Mouse (Mus musculus) ES-E14 (cell line): Measurements from ENCODE around the gene Olfr1417.

Experiments
- CHD2 ChIP-seq: IDR thresholded peaks from 2 replicates; pipeline ENCODE4 v1.6.1; 2014; ENCODE audit warnings: mild to moderate bottlenecking, low read depth, low read length, inconsistent platforms
- HCFC1 ChIP-seq: IDR thresholded peaks from 2 replicates; pipeline ENCODE4 v1.6.1; 2012; ENCODE audit warnings: low read length, inconsistent platforms, borderline replicate concordance; ENCODE audit not compliant: insufficient read depth
- MAFK ChIP-seq: IDR thresholded peaks from 2 replicates; pipeline ENCODE4 v1.6.1; 2014; ENCODE audit warnings: mild to moderate bottlenecking, low read depth, low read length, inconsistent platforms; ENCODE audit not compliant: insufficient read depth
- ZC3H11A ChIP-seq: IDR thresholded peaks from 2 replicates; pipeline ENCODE4 v1.6.1; 2012; ENCODE audit warnings: low read depth, mild to moderate bottlenecking, inconsistent platforms, low read length, borderline replicate concordance
- ZNF384 ChIP-seq: IDR thresholded peaks from 2 replicates; pipeline ENCODE4 v1.6.1; 2012; ENCODE audit warnings: low read depth, low read length, inconsistent platforms

DNA sequence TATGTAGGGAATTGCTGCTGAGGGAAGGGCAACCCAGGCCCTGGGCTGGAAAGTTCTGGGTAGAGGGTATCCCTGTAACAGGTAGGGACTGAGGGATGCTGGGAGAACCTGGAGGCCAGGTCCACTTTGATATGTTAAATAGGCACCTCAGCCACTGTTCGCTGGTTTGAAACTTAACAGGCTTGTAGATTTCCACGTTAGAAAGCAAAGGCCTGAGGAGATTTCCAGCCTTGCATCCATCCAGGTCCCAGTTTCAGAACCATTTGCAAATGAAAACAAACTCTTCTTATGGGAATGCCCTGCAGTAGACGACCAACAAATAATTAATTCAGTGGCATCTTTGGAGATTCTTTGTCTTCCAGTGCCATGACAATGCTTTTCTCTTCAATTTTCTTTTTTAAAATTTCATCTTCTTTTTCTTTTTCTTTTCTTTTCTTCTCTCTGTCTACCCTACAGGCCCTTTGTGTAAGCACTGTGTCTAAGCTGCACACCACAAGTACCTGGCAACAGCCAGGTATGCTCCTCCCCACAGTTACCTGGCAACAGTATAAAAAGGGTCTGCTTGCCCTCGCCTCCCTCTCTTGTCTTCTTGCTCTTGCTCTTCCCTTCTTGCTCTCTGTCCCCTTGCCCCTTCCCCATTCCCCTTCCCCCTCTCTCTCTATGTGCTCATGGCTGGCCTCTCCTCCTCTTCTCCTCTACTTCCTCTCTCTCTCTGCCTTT, 15.5 kb downstream of the Olfr1417 start:
- TF ChIP-seq ZC3H11A (no peak), CHD2 (no peak), MAFK (no peak), HCFC1 (no peak), ZNF384 (no peak)
